Mouse (Mus musculus): ENCODE measurements around the gene 9530003J23Rik. TPM values are rescaled to one million over a fixed set of nuclear protein-coding genes. Genes with fewer than 3 reads are reported as not detected.

Gene 9530003J23Rik
- total and polyA plus RNA-seq, 3 experiments, result not detected

- in situ Hi-C loops (cut with MboI; ENCODE audit: low pct_ligation_motif_present, low pct_unique_long_range_greater_than_20kb, low sequenced_read_pairs), result loop anchor here (25.0 kb wide), 1 partner anchor 177 kb away; no protein-coding TSS in a partner anchor
- TF ChIP-seq EP300 (IDR thresholded peaks at IDR 0.05; ENCODE audit: low read length) (no peak), MAX (IDR thresholded peaks at IDR 0.05; ENCODE audit: low read length) (no peak), MYC (IDR thresholded peaks at IDR 0.05; ENCODE audit: low read depth, low read length) (no peak), ELF1 (IDR thresholded peaks at IDR 0.05; ENCODE audit: low read depth, low read length) (no peak), NRF1 (IDR thresholded peaks at IDR 0.05; ENCODE audit: low read depth, low read length) (no peak), MXI1 (IDR thresholded peaks at IDR 0.05; ENCODE audit: low read depth, low read length) (no peak), IRF4 (IDR thresholded peaks at IDR 0.05; ENCODE audit: low read depth, low read length) (no peak), TBP (conservative IDR thresholded peaks at IDR 0.05; ENCODE audit: low read depth, low read length) (no peak), GABPA (IDR thresholded peaks at IDR 0.05; ENCODE audit: insufficient replicate concordance, low read depth, low read length) (no peak), BHLHE40 (IDR thresholded peaks at IDR 0.05; ENCODE audit: low read depth, low read length) (no peak), CHD1 (IDR thresholded peaks at IDR 0.05; ENCODE audit: low read depth, low read length) (no peak), E2F4 (IDR thresholded peaks at IDR 0.05; ENCODE audit: insufficient replicate concordance, low read depth, low read length) (no peak), ZC3H11A (IDR thresholded peaks at IDR 0.05; ENCODE audit: low read depth, low read length) (no peak), ETS1 (conservative IDR thresholded peaks at IDR 0.05; ENCODE audit: low read depth, low read length) (no peak), JUND (conservative IDR thresholded peaks at IDR 0.05; ENCODE audit: low read depth, low read length) (no peak), USF1 (IDR thresholded peaks at IDR 0.05; ENCODE audit: low read depth, low read length) (no peak), NELFE (IDR thresholded peaks at IDR 0.05; ENCODE audit: low read depth, low read length) (no peak), SIN3A (IDR thresholded peaks at IDR 0.05; ENCODE audit: low read length) (no peak), CTCF (conservative IDR thresholded peaks at IDR 0.05 in 1 of 2, IDR thresholded peaks at IDR 0.05 in 1 of 2; ENCODE audit: low read depth in 2 of 2, low read length in 2 of 2) (no peak)
- Histone ChIP-seq H3K4me3 (replicated peaks in 1 of 3; ENCODE audit: low read depth in 2 of 3, low read length in 2 of 3, poor library complexity in 1 of 3) (no peak overlapping the region), H3K4me2 (ENCODE audit: insufficient read depth, low read depth, poor library complexity, severe bottlenecking) (no peak overlapping the region), H3K4me1 (ENCODE audit: control insufficient read depth in 1 of 2, insufficient read depth in 2 of 2) (no peaks in the 10 kb centered on the region), H3K9me3 (replicated peaks; ENCODE audit: low read length) (peaks cover 8% of the 10 kb centered on the region), H3K9ac (ENCODE audit: insufficient read depth, low read depth) (no peak overlapping the region), H3K36me3 (replicated peaks in 1 of 2; ENCODE audit: control insufficient read depth in 1 of 2, insufficient read depth in 1 of 2, low read length in 1 of 2) (no peaks in the 10 kb centered on the region), H3K27me3 (replicated peaks) (no peaks in the 10 kb centered on the region), H3K27ac (ENCODE audit: insufficient read depth, low read depth) (no peak overlapping the region), H3K79me2 (replicated peaks; ENCODE audit: control insufficient read depth, extremely low read depth, insufficient read depth, poor library complexity, severe bottlenecking) (no peaks in the 10 kb centered on the region)
- dilution Hi-C loops (cut with MboI; ENCODE audit: extremely low pct_ligation_motif_present, extremely low pct_unique_long_range_greater_than_20kb, low sequenced_read_pairs), result no loop called here
- no peak for DNase-seq (ENCODE audit: extremely low read depth)
Measured at GRCm38 (mm10) chr10:117259870-117260269, 21.4 kb upstream of the 9530003J23Rik start.

GRCm38 (mm10) chr10:117235866-117236265 lies 2.6 kb downstream of the 9530003J23Rik start:
- Histone ChIP-seq H3K9ac (ENCODE audit: insufficient read depth, low read depth) (no peak overlapping the region), H3K27ac (ENCODE audit: insufficient read depth, low read depth) (no peak overlapping the region), H3K36me3 (replicated peaks in 1 of 2; ENCODE audit: control insufficient read depth in 1 of 2, insufficient read depth in 1 of 2, low read length in 1 of 2) (no peaks in the 10 kb centered on the region), H3K79me2 (replicated peaks; ENCODE audit: control insufficient read depth, extremely low read depth, insufficient read depth, poor library complexity, severe bottlenecking) (no peaks in the 10 kb centered on the region), H3K4me3 (replicated peaks in 1 of 3; ENCODE audit: low read depth in 2 of 3, low read length in 2 of 3, poor library complexity in 1 of 3) (no peak overlapping the region), H3K4me1 (ENCODE audit: control insufficient read depth in 1 of 2, insufficient read depth in 2 of 2) (no peaks in the 10 kb centered on the region), H3K9me3 (replicated peaks; ENCODE audit: low read length) (no peaks in the 10 kb centered on the region), H3K27me3 (replicated peaks) (no peaks in the 10 kb centered on the region), H3K4me2 (ENCODE audit: insufficient read depth, low read depth, poor library complexity, severe bottlenecking) (no peak overlapping the region)
- TF ChIP-seq SMC3 (IDR thresholded peaks at IDR 0.05; ENCODE audit: low read depth, low read length) (no peak), ELF1 (IDR thresholded peaks at IDR 0.05; ENCODE audit: low read depth, low read length) (no peak), JUN (IDR thresholded peaks at IDR 0.05; ENCODE audit: insufficient read depth, low read depth, low read length) (no peak), HCFC1 (IDR thresholded peaks at IDR 0.05; ENCODE audit: low read depth, low read length) (no peak), CHD1 (IDR thresholded peaks at IDR 0.05; ENCODE audit: low read depth, low read length) (no peak), ETS1 (conservative IDR thresholded peaks at IDR 0.05; ENCODE audit: low read depth, low read length) (no peak), TCF12 (IDR thresholded peaks at IDR 0.05; ENCODE audit: low read depth, low read length) (no peak), PAX5 (IDR thresholded peaks at IDR 0.05; ENCODE audit: low read length) (no peak), E2F4 (IDR thresholded peaks at IDR 0.05; ENCODE audit: insufficient replicate concordance, low read depth, low read length) (no peak), MYC (IDR thresholded peaks at IDR 0.05; ENCODE audit: low read depth, low read length) (no peak), IRF4 (IDR thresholded peaks at IDR 0.05; ENCODE audit: low read depth, low read length) (no peak)
- no peak for DNase-seq (ENCODE audit: extremely low read depth)
- in situ Hi-C loops (cut with MboI; ENCODE audit: low pct_ligation_motif_present, low pct_unique_long_range_greater_than_20kb, low sequenced_read_pairs) (no loop called here), dilution Hi-C loops (cut with MboI; ENCODE audit: extremely low pct_ligation_motif_present, extremely low pct_unique_long_range_greater_than_20kb, low sequenced_read_pairs) (no loop called here)
